Mouse (Mus musculus): ENCODE results near the gene Sult2a4. TPM values are rescaled to one million over a fixed set of nuclear protein-coding genes. Genes with fewer than 3 reads are reported as not detected.
"Not testable (repeated sequence)": the region's sequence is repeated elsewhere in the genome, so short reads cannot be mapped to it uniquely, and the experiment has no call there.

Gene Sult2a4
- polyA plus RNA-seq (2012; fragmentation: generic; extraction: Trizol) = not detected
- long read RNA-seq, experiment 1 = 0 reads
- long read RNA-seq, experiment 2 = 0 reads

GRCm38 (mm10) chr7:13989507-13989906 is at the start of gene Sult2a4:
Sult2a4 (minus strand) TSS chr7:13989607.
- not testable (repeated sequence) for H3ac ChIP-seq (ENCODE audit: control insufficient read depth, insufficient read length, low read depth); H3K79me3 ChIP-seq (ENCODE audit: low read depth); H3K79me2 ChIP-seq (ENCODE audit: control insufficient read depth, insufficient read depth); H3K4me3 ChIP-seq (ENCODE audit: insufficient read depth, poor library complexity, severe bottlenecking); H3K36me3 ChIP-seq (ENCODE audit: control insufficient read depth, insufficient read depth); H3K27me3 ChIP-seq (ENCODE audit: control insufficient read depth, insufficient read depth, insufficient read length)

GRCm38 (mm10) chr7:14030831-14031230 is 41.4 kb upstream of the Sult2a4 start:
- not testable (repeated sequence) for H3K79me3 ChIP-seq (ENCODE audit: low read depth); H3ac ChIP-seq (ENCODE audit: control insufficient read depth, insufficient read length, low read depth)

GRCm38 (mm10) chr7:14013083-14013482 is 23.7 kb upstream of the Sult2a4 start:
- no peaks in the 10 kb centered on the region for H3K27me3 ChIP-seq (ENCODE audit: control insufficient read depth, insufficient read depth, insufficient read length)
- H3K36me3 ChIP-seq (ENCODE audit: control insufficient read depth, insufficient read depth) = no peaks in the 10 kb centered on the region
- no peaks in the 10 kb centered on the region for H3K79me2 ChIP-seq (ENCODE audit: control insufficient read depth, insufficient read depth)
- no peak overlapping the region for H3ac ChIP-seq (ENCODE audit: control insufficient read depth, insufficient read length, low read depth)
- TF ChIP-seq MAX (IDR thresholded peaks at IDR 0.05) = no peak
- no peak for TF ChIP-seq USF1 (IDR thresholded peaks at IDR 0.05; ENCODE audit: low read depth)
- TF ChIP-seq CEBPB (IDR thresholded peaks at IDR 0.05; ENCODE audit: low read depth) = no peak
- TF ChIP-seq MYOD1 (IDR thresholded peaks at IDR 0.05; ENCODE audit: control insufficient read depth, insufficient read length, low read depth) = no peak
- no peak overlapping the region for H3K4me3 ChIP-seq (ENCODE audit: insufficient read depth, poor library complexity, severe bottlenecking)
- H3K79me3 ChIP-seq (ENCODE audit: low read depth) = no peaks in the 10 kb centered on the region

More at GRCm38 (mm10) chr7:14030831-14031230, 41.4 kb upstream of the Sult2a4 start:
- H3K36me3 ChIP-seq (ENCODE audit: control insufficient read depth, insufficient read depth); H3K4me3 ChIP-seq (ENCODE audit: insufficient read depth, poor library complexity, severe bottlenecking); H3K27me3 ChIP-seq (ENCODE audit: control insufficient read depth, insufficient read depth, insufficient read length); H3K79me2 ChIP-seq (ENCODE audit: control insufficient read depth, insufficient read depth): not testable (repeated sequence)

- not testable (repeated sequence) for H3K27me3 ChIP-seq (ENCODE audit: control insufficient read depth, insufficient read depth, insufficient read length); H3K4me3 ChIP-seq (ENCODE audit: insufficient read depth, poor library complexity, severe bottlenecking); H3K79me2 ChIP-seq (ENCODE audit: control insufficient read depth, insufficient read depth); H3K36me3 ChIP-seq (ENCODE audit: control insufficient read depth, insufficient read depth); H3K79me3 ChIP-seq (ENCODE audit: low read depth); H3ac ChIP-seq (ENCODE audit: control insufficient read depth, insufficient read length, low read depth)
Measured at GRCm38 (mm10) chr7:14010686-14011085, 21.3 kb upstream of the Sult2a4 start.

Other genes starting within 250 kb of the Sult2a4 start
- not detected for gene Sult2a1, start 152.2 kb downstream of the Sult2a4 start, polyA plus RNA-seq (2012; fragmentation: generic; extraction: Trizol)
- gene Sult2a3, start 133.4 kb upstream of the Sult2a4 start, polyA plus RNA-seq (2012; fragmentation: generic; extraction: Trizol) = not detected